Mouse (Mus musculus) ES-CJ7 (cell line): ENCODE results near the gene Cyth3.

Experiments used
- DNase-seq: peaks from one replicate; pipeline ENCODE4 v3.0.0; 2011; ENCODE audit warnings: low read depth, low spot score

The Cyth3 gene

GRCm38 (mm10) chr5:143616116-143616515, 6.1 kb upstream of the Cyth3 start:
- DNase-seq = no peak

GRCm38 (mm10) chr5:143616657-143617329, 5.5 kb upstream of the Cyth3 start:
- no peak for DNase-seq

GRCm38 (mm10) chr5:143617487-143618209, 4.6 kb upstream of the Cyth3 start:
- no peak for DNase-seq

GRCm38 (mm10) chr5:143618585-143618984, 3.7 kb upstream of the Cyth3 start:
- DNase-seq = no peak

GRCm38 (mm10) chr5:143620196-143620595, 2.1 kb upstream of the Cyth3 start:
- DNase-seq = no peak

- no peak for DNase-seq
Measured at GRCm38 (mm10) chr5:143620941-143621340, 1.3 kb upstream of the Cyth3 start.

GRCm38 (mm10) chr5:143622623-143623150, 440 bp downstream of the Cyth3 start:
- peak; percentile 32 for DNase-seq

- DNase-seq = no peak
Measured at GRCm38 (mm10) chr5:143623356-143624295, 1.4 kb downstream of the Cyth3 start.

GRCm38 (mm10) chr5:143624449-143624848, 2.2 kb downstream of the Cyth3 start:
- DNase-seq = no peak

GRCm38 (mm10) chr5:143625497-143625896, 3.2 kb downstream of the Cyth3 start:
- peak; percentile 11 for DNase-seq

- no peak for DNase-seq
Measured at GRCm38 (mm10) chr5:143625940-143626588, 3.8 kb downstream of the Cyth3 start.

GRCm38 (mm10) chr5:143627507-143627906, 5.3 kb downstream of the Cyth3 start:
- peak; percentile 41 for DNase-seq

GRCm38 (mm10) chr5:143627926-143628325, 5.7 kb downstream of the Cyth3 start:
- no peak for DNase-seq

GRCm38 (mm10) chr5:143629686-143630085, 7.4 kb downstream of the Cyth3 start:
- DNase-seq = no peak

GRCm38 (mm10) chr5:143630214-143630613, 8.0 kb downstream of the Cyth3 start:
- DNase-seq = peak; percentile 30

- no peak for DNase-seq
Measured at GRCm38 (mm10) chr5:143630738-143631137, 8.5 kb downstream of the Cyth3 start.

- no peak for DNase-seq
Measured at GRCm38 (mm10) chr5:143631559-143631958, 9.3 kb downstream of the Cyth3 start.

- no peak for DNase-seq
Measured at GRCm38 (mm10) chr5:143632674-143633557, 10.7 kb downstream of the Cyth3 start.

- no peak for DNase-seq
Measured at GRCm38 (mm10) chr5:143633558-143633871, 11.3 kb downstream of the Cyth3 start.

- DNase-seq = no peak
Measured at GRCm38 (mm10) chr5:143633877-143634276, 11.6 kb downstream of the Cyth3 start.
